Mouse (Mus musculus): ENCODE data around the gene Mrpl46.

DNA sequence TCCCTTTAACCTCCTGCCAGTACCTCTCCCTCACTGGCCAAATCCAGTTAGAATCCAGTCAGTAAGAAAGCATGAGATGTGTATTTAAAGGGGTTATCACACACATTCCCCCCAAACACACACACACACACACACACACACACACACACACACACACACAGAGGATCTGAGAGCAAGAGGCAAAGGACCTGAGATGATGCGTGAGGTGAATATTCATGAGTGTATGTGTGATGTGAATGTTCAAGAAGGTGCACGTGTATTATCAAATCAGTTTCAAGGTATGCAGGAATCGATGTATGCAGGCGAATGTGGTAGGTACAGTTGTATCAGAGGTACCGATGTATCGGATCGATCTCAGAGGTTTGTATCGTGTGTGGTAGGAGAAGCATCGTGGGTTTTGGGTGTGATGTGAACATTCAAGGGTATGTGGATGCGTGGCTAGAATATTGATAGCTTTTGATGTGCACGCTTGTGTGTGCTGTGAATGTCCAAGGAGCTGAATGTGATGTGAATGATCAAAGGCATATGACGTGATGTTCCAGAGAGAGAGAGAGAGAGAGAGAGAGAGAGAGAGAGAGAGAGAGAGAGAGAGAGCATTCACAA, 15.3 kb downstream of the Mrpl46 start:
- TF ChIP-seq POLR2A (IDR thresholded peaks at IDR 0.05; ENCODE audit: borderline replicate concordance, extremely low read depth, low read depth, low read length): no peak
- no peak for TF ChIP-seq CTCF (IDR thresholded peaks at IDR 0.05; ENCODE audit: insufficient read depth, low read length)

All from lung, adult 2 months (tissue).